Mouse (Mus musculus) gastrocnemius, adult 8-10 months (tissue): ENCODE data around the gene Lingo3. TPM values are rescaled to one million over a fixed set of nuclear protein-coding genes. Genes with fewer than 3 reads are reported as not detected.

ENCODE experiments used
- microRNA-seq: library from miRNA; unstranded; fragments of <30 nt; microRNA quantifications from one replicate; pipeline ENCODE4 v1.2.0, GENCODE M21; 2022
- total RNA-seq, 4 experiments: library from RNA; stranded (reverse); gene quantifications; 2 replicates each; pipeline ENCODE4 v1.2.4; 2022

Lingo3 gene
- total RNA-seq, 4 experiments from 2014 or later, result 7.4 to 12.5 (median 10.4) TPM

Small RNA genes within 50 kb of the gene (microRNA-seq; reads per million reads assigned to microRNA genes)
- gene Mir1982, result 4.2 reads per million

Other genes with a start within 250 kb of the Lingo3 start
- 10 to 100 TPM; 17.4 to 21.2 (median 19.2) TPM for gene Scamp4, start 241.2 kb downstream of the Lingo3 start, total RNA-seq
- gene Adat3, start 241.2 kb downstream of the Lingo3 start, total RNA-seq, result under 1 TPM in 3 of 4 experiments, not detected in 1; 0.29 to 0.43 (median 0.36) TPM
- under 1 TPM in 2 of 4 experiments, not detected in 2; 0.20 to 0.24 TPM for gene Gm49322, start 238.0 kb downstream of the Lingo3 start, total RNA-seq
- 100 to 1,000 TPM; 124 to 147 (median 144) TPM for gene Csnk1g2, start 221.2 kb downstream of the Lingo3 start, total RNA-seq
- 10 to 100 TPM; 36.7 to 40.7 (median 39.7) TPM for gene Btbd2, start 187.0 kb downstream of the Lingo3 start, total RNA-seq
- 100 to 1,000 TPM; 226 to 292 (median 253) TPM for gene Mknk2, start 165.9 kb downstream of the Lingo3 start, total RNA-seq
- 1 to 10 TPM; 2.6 to 3.6 (median 3.4) TPM for gene Mob3a, start 142.1 kb downstream of the Lingo3 start, total RNA-seq
- 1 to 10 TPM; 1.0 to 3.1 (median 2.7) TPM for gene Izumo4, start 141.9 kb downstream of the Lingo3 start, total RNA-seq
- gene Ap3d1, start 101.8 kb downstream of the Lingo3 start, total RNA-seq, result 10 to 100 TPM; 24.1 to 29.3 (median 27.8) TPM
- gene Dot1l, start 88.8 kb downstream of the Lingo3 start, total RNA-seq, result 10 to 100 TPM; 12.4 to 13.8 (median 13.5) TPM
- gene Sf3a2, start 45.8 kb downstream of the Lingo3 start, total RNA-seq, result 10 to 100 TPM; 26.0 to 33.2 (median 29.9) TPM
- 10 to 100 TPM; 24.2 to 34.4 (median 32.0) TPM for gene Plekhj1, start 45.4 kb downstream of the Lingo3 start, total RNA-seq
- under 1 TPM in 3 of 4 experiments, not detected in 1; 0.22 to 0.40 (median 0.24) TPM for gene Amh, start 38.8 kb downstream of the Lingo3 start, total RNA-seq
- gene Jsrp1, start 30.5 kb downstream of the Lingo3 start, total RNA-seq, result 100 to 1,000 TPM; 455 to 508 (median 490) TPM
- gene Oaz1, start 17.4 kb downstream of the Lingo3 start, total RNA-seq, result 1,000 to 10,000 TPM in 1 of 4 experiments, 100 to 1,000 TPM in 3; 735 to 1,031 (median 850) TPM
- gene Lsm7, start 11.2 kb upstream of the Lingo3 start, total RNA-seq, result 10 to 100 TPM in 3 of 4 experiments, 1 to 10 TPM in 1; 6.2 to 19.0 (median 14.5) TPM
- 10 to 100 TPM; 11.3 to 12.5 (median 11.7) TPM for gene Sppl2b, start 11.2 kb upstream of the Lingo3 start, total RNA-seq
- under 1 TPM in 1 of 4 experiments, not detected in 3; 0.13 TPM for gene Tmprss9, start 27.8 kb upstream of the Lingo3 start, total RNA-seq
- 100 to 1,000 TPM; 119 to 143 (median 123) TPM for gene Timm13, start 56.9 kb upstream of the Lingo3 start, total RNA-seq
- 1 to 10 TPM; 2.1 to 4.0 (median 2.3) TPM for gene Lmnb2, start 74.2 kb upstream of the Lingo3 start, total RNA-seq
- 10 to 100 TPM in 3 of 4 experiments, 1 to 10 TPM in 1; 6.8 to 31.8 (median 26.9) TPM for gene Gadd45b, start 86.0 kb upstream of the Lingo3 start, total RNA-seq
- 1 to 10 TPM; 1.1 to 2.7 (median 1.7) TPM for gene Gng7, start 170.9 kb upstream of the Lingo3 start, total RNA-seq
- under 1 TPM in 1 of 4 experiments, not detected in 3; 0.24 TPM for gene Diras1, start 181.6 kb upstream of the Lingo3 start, total RNA-seq
- gene Slc39a3, start 193.4 kb upstream of the Lingo3 start, total RNA-seq, result 10 to 100 TPM; 12.9 to 15.3 (median 13.9) TPM
- gene Sgta, start 216.1 kb upstream of the Lingo3 start, total RNA-seq, result 100 to 1,000 TPM in 3 of 4 experiments, 10 to 100 TPM in 1; 99.1 to 108 (median 105) TPM
- 10 to 100 TPM; 21.7 to 24.1 (median 22.9) TPM for gene Thop1, start 226.0 kb upstream of the Lingo3 start, total RNA-seq